In the genomic region with DNA sequence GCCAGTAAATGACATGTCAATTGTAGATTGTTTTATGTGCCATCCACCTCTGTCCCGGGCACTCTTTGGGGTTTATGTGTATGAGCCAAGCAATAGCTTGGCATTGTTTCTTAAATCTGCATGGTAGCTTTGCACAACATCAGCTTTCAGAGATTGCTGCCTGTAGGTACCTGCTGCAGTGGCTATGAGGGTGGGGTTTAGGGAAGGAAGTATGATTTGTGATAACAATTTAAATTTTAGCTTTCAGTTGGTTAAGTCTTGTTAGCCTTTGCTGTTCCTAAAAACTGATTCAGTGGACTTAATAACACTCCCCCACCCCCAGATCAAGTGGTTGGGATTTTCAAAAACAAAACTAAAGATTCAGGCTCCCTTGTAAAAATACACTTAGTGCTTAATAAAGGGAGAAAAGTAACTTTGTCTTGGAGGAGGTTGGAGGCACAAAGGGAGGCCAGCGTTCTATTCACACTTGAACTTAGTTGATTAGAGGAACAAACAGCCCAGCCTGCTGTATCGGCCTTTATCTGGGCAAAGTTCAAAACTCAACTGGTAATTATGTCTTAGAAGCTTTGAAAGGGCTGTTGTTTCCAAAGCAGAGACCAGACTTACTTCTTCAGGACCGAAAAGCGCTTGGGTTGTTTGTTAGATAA, we compare ENCODE assay signal across 9 mouse cellular contexts.
DNase-seq lines count a peak whose midpoint lies in the region; ATAC-seq and TF ChIP-seq lines count a peak whose summit lies in the region.
"Had no signal": no experiment of that assay in that cellular context is flagged by ENCODE, and none has a peak within 500 bp of the region (broad histone marks: within the 10 kb centered on the region; RNA-seq: fewer than 3 reads in every experiment).

No protein-coding gene starts in this region.

- no peak overlapping the region for H3K4me3 ChIP-seq in heart, postnatal 0 days (ENCODE audit: low read depth, low read length)
- no peak overlapping the region for H3K4me3 ChIP-seq in embryonic facial prominence, embryonic 12.5 days
- no peak overlapping the region for H3K4me3 ChIP-seq in hindbrain, postnatal 0 days (ENCODE audit: low read length)
- no peak overlapping the region for H3K4me3 ChIP-seq in midbrain, embryonic 13.5 days (replicated peaks)

- TF ChIP-seq EP300 in heart, postnatal 0 days (IDR thresholded peaks at IDR 0.05; ENCODE audit: low read depth): no peak

- H3K4me2 ChIP-seq in heart, postnatal 0 days (ENCODE audit: low read depth, low read length): peak overlapping the region; percentile 21; the same call in 1 of the 2 replicates
- 0 out of 2 replicates have a peak overlapping the region, but pooled peaks have one; percentile 17 for H3K4me2 ChIP-seq in embryonic facial prominence, embryonic 12.5 days (replicated peaks)
- peak overlapping the region; percentile 22 for H3K4me2 ChIP-seq in hindbrain, postnatal 0 days (ENCODE audit: low read depth, low read length)
- H3K4me2 ChIP-seq in midbrain, embryonic 13.5 days (replicated peaks): peak overlapping the region; percentile 36

- no peaks in the 10 kb centered on the region for H3K9me3 ChIP-seq in heart, postnatal 0 days (replicated peaks; ENCODE audit: control insufficient read depth, low read length)
- no peaks in the 10 kb centered on the region for H3K9me3 ChIP-seq in embryonic facial prominence, embryonic 12.5 days
- H3K9me3 ChIP-seq in hindbrain, postnatal 0 days (ENCODE audit: low read length): no peaks in the 10 kb centered on the region
- H3K9me3 ChIP-seq in midbrain, embryonic 13.5 days: no peaks in the 10 kb centered on the region

- 53% methylated on average over 5 of the region's 5 CpGs for WGBS in heart, postnatal 0 days
- 35% methylated on average over 5 of the region's 5 CpGs for WGBS in embryonic facial prominence, embryonic 12.5 days
- WGBS in hindbrain, postnatal 0 days: 31% methylated on average over 5 of the region's 5 CpGs
- 22% methylated on average over 5 of the region's 5 CpGs for WGBS in midbrain, embryonic 13.5 days

- DNase-seq in heart, postnatal 0 days (ENCODE audit: low spot score): no peak
- no peak for DNase-seq in heart, adult 18-20 months
- DNase-seq in hindbrain, postnatal 0 days (ENCODE audit: low spot score): no peak
- no peak for DNase-seq in adrenal gland, adult (ENCODE audit: inconsistent age in 2 of 2, low spot score in 1 of 2)
- DNase-seq in thymus, adult 18-20 months: no peak
- no peak for DNase-seq in right cerebral cortex, postnatal 14 days

- TF ChIP-seq CTCF in heart, postnatal 0 days (IDR thresholded peaks at IDR 0.05; ENCODE audit: low read depth): no peak
- no peak for TF ChIP-seq CTCF in hindbrain, postnatal 0 days (IDR thresholded peaks at IDR 0.05; ENCODE audit: low read depth)

- no peak overlapping the region for H3K9ac ChIP-seq in heart, postnatal 0 days (replicated peaks; ENCODE audit: low read depth, low read length)
- H3K9ac ChIP-seq in embryonic facial prominence, embryonic 12.5 days: 0 out of 2 replicates have a peak overlapping the region, but pooled peaks have one; percentile 15
- no peak overlapping the region for H3K9ac ChIP-seq in hindbrain, postnatal 0 days (replicated peaks; ENCODE audit: low read length)
- no peak overlapping the region for H3K9ac ChIP-seq in midbrain, embryonic 13.5 days (replicated peaks)

- peak overlapping the region; percentile 82 for H3K27ac ChIP-seq in heart, postnatal 0 days (ENCODE audit: low read depth)
- H3K27ac ChIP-seq in embryonic facial prominence, embryonic 12.5 days: peak overlapping the region; percentile 84
- peak overlapping the region; percentile 52 for H3K27ac ChIP-seq in hindbrain, postnatal 0 days
- peak overlapping the region; percentile 72 for H3K27ac ChIP-seq in midbrain, embryonic 13.5 days

- no peaks in the 10 kb centered on the region for H3K36me3 ChIP-seq in heart, postnatal 0 days (replicated peaks; ENCODE audit: control insufficient read depth, insufficient read depth, low read length)
- peaks cover 3% of the 10 kb centered on the region; the same call in 1 of the 2 replicates for H3K36me3 ChIP-seq in embryonic facial prominence, embryonic 12.5 days
- H3K36me3 ChIP-seq in hindbrain, postnatal 0 days (ENCODE audit: insufficient read depth, low read length): no peaks in the 10 kb centered on the region
- H3K36me3 ChIP-seq in midbrain, embryonic 13.5 days: peaks cover 3% of the 10 kb centered on the region; the same call in 1 of the 2 replicates

- no peak for ATAC-seq in heart, postnatal 0 days (ENCODE audit: insufficient read depth, low read depth)
- no peak for ATAC-seq in embryonic facial prominence, embryonic 12.5 days (ENCODE audit: insufficient number of reproducible peaks, insufficient read depth, low FRiP score, low TSS enrichment)
- ATAC-seq in hindbrain, postnatal 0 days: no peak
- ATAC-seq in midbrain, embryonic 13.5 days: no peak
- ATAC-seq: inflammation-experienced regulatory T-cells, adult 6 months had no signal

- H3K4me1 ChIP-seq in heart, postnatal 0 days (ENCODE audit: control insufficient read depth, insufficient read depth): peaks cover 36% of the 10 kb centered on the region
- peaks cover 64% of the 10 kb centered on the region for H3K4me1 ChIP-seq in embryonic facial prominence, embryonic 12.5 days
- 0 out of 2 replicates have a peak, but pooled peaks cover 8% of the 10 kb centered on the region for H3K4me1 ChIP-seq in hindbrain, postnatal 0 days (ENCODE audit: insufficient read depth, low read length)
- peaks cover 63% of the 10 kb centered on the region for H3K4me1 ChIP-seq in midbrain, embryonic 13.5 days (replicated peaks)

- H3K27me3 ChIP-seq in heart, postnatal 0 days (ENCODE audit: control insufficient read depth, insufficient read depth, low read length): no peaks in the 10 kb centered on the region
- no peaks in the 10 kb centered on the region for H3K27me3 ChIP-seq in embryonic facial prominence, embryonic 12.5 days
- H3K27me3 ChIP-seq in hindbrain, postnatal 0 days (ENCODE audit: insufficient read depth, low read length): no peaks in the 10 kb centered on the region
- H3K27me3 ChIP-seq in midbrain, embryonic 13.5 days: no peaks in the 10 kb centered on the region
